Mouse (Mus musculus) skeletal muscle tissue, adult 2 months (tissue): ENCODE data around the gene Odf2l.

ENCODE experiments used
- DNase-seq: peaks from one replicate; pipeline ENCODE4 v3.0.0-alpha.2; 2012; ENCODE audit warnings: low read depth, low spot score

The Odf2l gene

GRCm38 (mm10) chr3:145118254-145119001 is at the start of gene Odf2l:
Gene Odf2l (plus strand): TSS chr3:145118588.
- peak; percentile 94 for DNase-seq

- no peak for DNase-seq
These were observed 49.4 kb upstream of the Odf2l start for GRCm38 (mm10) chr3:145068964-145069363.

GRCm38 (mm10) chr3:145072339-145072738 is 46.0 kb upstream of the Odf2l start:
- DNase-seq: no peak

- DNase-seq: no peak
These were observed 40.0 kb upstream of the Odf2l start for GRCm38 (mm10) chr3:145078405-145078804.

GRCm38 (mm10) chr3:145080904-145081303 is 37.5 kb upstream of the Odf2l start:
- DNase-seq: no peak

- DNase-seq: no peak
These were observed 35.3 kb upstream of the Odf2l start for GRCm38 (mm10) chr3:145083081-145083480.

GRCm38 (mm10) chr3:145086180-145086579 is 32.2 kb upstream of the Odf2l start:
- no peak for DNase-seq

- DNase-seq: no peak
These were observed 30.4 kb upstream of the Odf2l start for GRCm38 (mm10) chr3:145087857-145088598.

- DNase-seq: peak; percentile 43
These were observed 19.1 kb upstream of the Odf2l start, which contains the start of gene Clca2 for GRCm38 (mm10) chr3:145099291-145099690. Gene Clca2 (minus strand): TSS chr3:145099443.

GRCm38 (mm10) chr3:145101891-145102555 is 16.4 kb upstream of the Odf2l start:
- DNase-seq: peak; percentile 55

GRCm38 (mm10) chr3:145103321-145103720 is 15.1 kb upstream of the Odf2l start:
- no peak for DNase-seq

- DNase-seq: no peak
These were observed 14.6 kb upstream of the Odf2l start for GRCm38 (mm10) chr3:145103770-145104169.

GRCm38 (mm10) chr3:145105076-145105772 is 13.2 kb upstream of the Odf2l start:
- peak; percentile 54 for DNase-seq

GRCm38 (mm10) chr3:145105773-145106504 is 12.4 kb upstream of the Odf2l start:
- DNase-seq: no peak

GRCm38 (mm10) chr3:145115169-145115568 is 3.2 kb upstream of the Odf2l start:
- no peak for DNase-seq

- no peak for DNase-seq
These were observed 751 bp upstream of the Odf2l start for GRCm38 (mm10) chr3:145117637-145118036.

- no peak for DNase-seq
These were observed 592 bp downstream of the Odf2l start for GRCm38 (mm10) chr3:145119002-145119358.

GRCm38 (mm10) chr3:145119425-145119824 is 1.0 kb downstream of the Odf2l start:
- DNase-seq: no peak

GRCm38 (mm10) chr3:145126618-145127017 is 8.2 kb downstream of the Odf2l start:
- no peak for DNase-seq

- no peak for DNase-seq
These were observed 11.0 kb downstream of the Odf2l start for GRCm38 (mm10) chr3:145129356-145129755.
